Mouse (Mus musculus) small intestine, adult 2 months (tissue): ENCODE data around the gene Kif19a.

Source experiments
- CTCF ChIP-seq: fragments of 200-500 bp; IDR thresholded peaks from 2 replicates; pipeline ENCODE4 v1.5.1; 2012; ENCODE audit warnings: low read depth, mild to moderate bottlenecking, control low read depth, inconsistent platforms, low read length, moderate library complexity, mixed read lengths; ENCODE audit not compliant: insufficient replicate concordance, insufficient read length; ENCODE audit errors: extremely low read depth
- POLR2A ChIP-seq: fragments of 200-500 bp; IDR thresholded peaks from 2 replicates; pipeline ENCODE4 v1.6.1; 2012; ENCODE audit warnings: low read depth, mild to moderate bottlenecking, control low read depth, inconsistent platforms, low read length, moderate library complexity

DNA sequence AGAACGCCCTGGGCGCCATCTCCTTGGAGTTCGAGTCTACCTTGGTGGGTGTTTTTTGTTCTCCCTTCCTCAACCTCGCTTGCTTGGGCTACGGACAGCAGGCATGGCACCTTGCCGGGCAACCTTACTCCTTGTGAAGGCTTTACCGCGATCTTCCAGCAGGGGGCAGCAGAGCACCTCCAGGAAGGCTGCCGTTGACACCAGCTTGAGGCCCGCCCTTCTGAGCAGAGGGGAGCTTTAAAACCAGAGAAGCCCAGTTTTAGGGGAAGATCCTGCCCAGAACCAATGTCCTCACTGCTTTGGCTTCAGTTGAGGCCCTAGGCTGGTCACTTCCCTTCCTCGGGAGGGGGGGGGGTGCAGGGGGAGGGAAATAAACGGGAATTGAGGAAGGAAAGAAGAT is 20.1 kb upstream of the Kif19a start:
- TF ChIP-seq CTCF, result peak; percentile 94
- TF ChIP-seq POLR2A, result no peak
